Mouse (Mus musculus): ENCODE results near the gene Asic3.

Asic3 gene

DNA sequence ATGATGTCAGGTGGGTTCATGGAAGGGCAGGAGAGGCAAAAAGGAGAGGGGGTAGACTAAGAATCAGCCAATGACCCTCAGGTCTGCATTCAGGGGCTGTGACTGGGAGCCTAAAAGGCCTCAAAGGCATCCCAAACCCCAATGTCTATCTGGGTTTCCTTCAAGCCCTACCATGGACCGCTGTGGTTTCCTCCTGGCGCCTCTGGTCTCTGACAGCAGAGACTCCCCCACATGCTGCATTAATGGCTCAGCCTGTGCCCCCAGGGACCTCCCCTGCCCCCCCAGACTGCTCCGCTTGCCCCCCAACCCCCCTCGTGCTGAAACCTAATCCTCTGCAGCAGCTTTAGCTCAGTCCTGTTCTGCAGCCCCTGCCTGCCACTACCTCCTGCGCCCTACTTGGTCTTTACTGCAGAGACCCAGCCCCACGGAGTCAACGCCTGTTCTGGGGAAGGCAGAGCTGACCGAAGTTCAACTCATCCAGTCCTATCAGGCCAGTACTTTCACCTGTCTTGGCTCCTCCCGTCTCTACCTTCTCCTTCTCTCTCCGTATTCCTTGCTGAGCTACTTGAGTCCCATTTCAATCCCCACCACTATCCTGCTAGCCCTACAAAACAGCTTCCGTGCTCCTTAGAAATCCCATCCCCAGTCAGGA, at the start of gene Asic3:
TSS of gene Asic3 (plus strand) at position 351 of the 652 bp plus-strand sequence.
- peak; percentile 40 to 46 for DNase-seq

DNA sequence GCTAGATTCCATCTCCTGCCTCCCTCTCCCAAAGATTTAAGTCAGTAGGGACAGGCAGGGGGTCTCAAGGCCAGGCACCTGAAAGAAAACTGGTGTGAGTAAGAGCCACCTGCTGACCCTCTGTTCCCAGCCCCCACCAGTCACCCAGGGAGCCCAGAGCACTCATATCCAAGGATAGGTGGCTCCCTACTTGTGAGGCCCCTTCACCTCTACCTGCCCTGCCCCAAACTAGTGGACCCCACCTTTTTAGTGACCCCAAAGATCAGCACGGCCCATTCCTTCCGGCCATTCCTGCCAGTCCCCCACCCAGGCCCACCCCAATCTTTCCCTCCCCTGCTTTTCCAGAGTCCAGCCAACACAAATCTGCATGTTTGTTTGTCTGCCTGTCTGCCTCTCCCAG, 49.7 kb upstream of the Asic3 start:
- no peak for DNase-seq

DNA sequence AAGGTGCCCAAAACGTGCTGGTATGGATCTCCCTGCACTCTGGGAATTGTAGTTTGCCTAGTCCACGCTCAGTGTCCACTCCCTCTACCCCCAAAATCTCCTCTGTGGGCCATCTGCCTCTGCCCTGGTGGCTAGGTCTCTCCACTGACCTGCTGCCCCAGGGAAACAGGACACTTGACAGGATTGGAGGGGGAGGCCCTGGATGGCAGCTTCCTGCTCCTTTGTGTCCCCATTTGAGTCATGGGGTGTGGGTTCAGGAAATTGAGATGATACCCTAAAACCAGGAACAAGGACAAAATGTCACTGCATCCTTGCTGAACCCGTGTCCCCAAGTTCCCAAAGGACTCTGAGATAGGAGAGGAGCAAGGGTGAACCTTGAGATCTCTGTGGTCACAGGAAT, 49.1 kb upstream of the Asic3 start:
- DNase-seq = no peak

DNA sequence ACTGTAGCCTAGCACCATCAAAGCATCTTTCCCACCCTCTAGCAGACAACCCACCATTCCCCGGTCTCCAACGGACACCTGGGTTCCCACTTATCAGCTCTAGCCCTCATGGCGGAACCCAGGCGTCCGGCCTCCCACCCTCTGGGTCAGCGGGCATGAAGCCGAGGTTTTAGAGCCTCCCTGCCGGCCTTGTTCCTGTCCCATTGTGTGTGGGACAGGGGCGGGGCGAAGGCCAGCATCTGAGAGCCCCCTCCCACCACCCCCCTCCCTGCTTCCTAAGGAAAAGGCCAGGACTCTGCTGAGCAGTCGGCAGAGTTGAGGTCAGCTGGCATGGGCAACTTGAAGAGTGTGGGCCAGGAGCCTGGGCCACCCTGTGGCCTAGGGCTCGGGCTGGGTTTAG, 48.7 kb upstream of the Asic3 start, which contains the start of gene Nos3:
TSS of gene Nos3 (plus strand) at position 303 of the 400 bp plus-strand sequence.
- DNase-seq = peak; percentile 75 to 79

DNA sequence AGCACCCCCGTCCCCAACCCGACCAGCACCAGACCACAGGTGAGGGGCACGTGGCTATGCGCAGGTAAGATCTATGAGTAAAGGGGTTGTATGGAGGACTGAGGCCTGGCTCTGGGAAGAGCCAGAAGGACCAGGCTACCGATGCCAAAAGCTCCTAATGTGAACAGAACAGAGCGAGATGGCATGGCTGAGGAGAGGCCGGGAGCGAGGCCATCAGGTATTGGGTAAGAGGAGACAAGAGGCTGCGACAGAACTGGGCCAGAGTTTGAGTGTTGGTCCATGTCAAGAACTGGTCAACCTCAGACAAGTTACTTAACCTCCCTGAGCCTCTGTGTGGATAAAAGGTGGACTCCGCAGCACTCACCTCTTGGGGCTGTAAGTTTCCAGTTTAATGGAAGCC, 48.2 kb upstream of the Asic3 start:
- DNase-seq = no peak

DNA sequence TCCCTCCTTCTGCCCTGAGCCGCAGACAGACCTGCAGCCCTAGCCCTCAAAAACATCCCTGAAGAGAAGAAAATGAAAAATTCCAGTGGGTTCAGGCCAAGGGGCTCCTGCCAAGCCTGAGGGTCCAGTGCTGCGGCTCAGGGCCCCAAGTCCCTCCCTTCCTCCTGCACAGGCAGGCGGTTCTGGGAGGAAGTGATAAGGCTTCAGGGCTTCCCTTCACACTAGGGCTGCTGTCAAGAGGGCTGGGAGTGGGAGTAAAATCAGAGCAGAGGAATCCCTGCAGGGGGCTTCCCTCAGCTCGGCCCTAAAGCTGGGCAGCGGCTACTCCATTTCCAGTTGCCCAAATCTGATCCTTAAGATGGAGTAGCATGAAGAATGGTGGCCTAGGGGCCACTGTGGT, 47.7 kb upstream of the Asic3 start:
- DNase-seq = no peak

DNA sequence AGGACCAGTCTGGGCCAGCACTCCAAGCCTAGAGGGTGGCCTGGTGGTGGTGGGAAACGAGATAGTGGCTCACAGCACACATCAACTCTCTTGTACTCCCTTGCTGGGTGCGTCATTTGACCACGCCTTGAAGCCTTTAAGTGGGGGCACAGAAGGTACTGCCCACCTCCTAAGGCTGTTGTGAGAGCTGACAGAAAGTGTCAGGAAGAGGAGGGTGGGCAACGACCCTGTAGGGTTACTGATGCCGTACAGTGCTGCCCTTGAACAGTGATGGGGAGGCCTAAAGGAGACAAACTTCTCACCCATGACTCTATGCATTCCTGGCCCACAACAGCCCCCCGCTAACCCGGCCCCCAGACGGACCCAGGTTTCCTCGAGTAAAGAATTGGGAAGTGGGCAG, 46.8 kb upstream of the Asic3 start:
- DNase-seq = no peak

DNA sequence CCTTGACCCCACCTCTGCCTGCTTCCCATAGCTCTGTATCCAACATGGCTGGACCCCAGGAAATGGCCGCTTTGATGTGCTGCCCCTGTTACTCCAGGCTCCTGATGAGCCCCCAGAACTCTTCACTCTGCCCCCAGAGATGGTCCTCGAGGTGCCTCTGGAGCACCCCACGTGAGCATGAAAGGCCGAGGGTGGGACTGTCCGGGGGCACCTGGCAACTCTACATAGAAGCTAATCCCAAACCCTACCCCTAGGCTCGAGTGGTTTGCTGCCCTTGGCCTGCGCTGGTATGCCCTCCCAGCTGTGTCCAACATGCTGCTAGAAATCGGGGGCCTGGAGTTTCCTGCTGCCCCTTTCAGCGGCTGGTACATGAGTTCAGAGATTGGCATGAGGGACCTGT, 43.4 kb upstream of the Asic3 start:
- no peak for DNase-seq

DNA sequence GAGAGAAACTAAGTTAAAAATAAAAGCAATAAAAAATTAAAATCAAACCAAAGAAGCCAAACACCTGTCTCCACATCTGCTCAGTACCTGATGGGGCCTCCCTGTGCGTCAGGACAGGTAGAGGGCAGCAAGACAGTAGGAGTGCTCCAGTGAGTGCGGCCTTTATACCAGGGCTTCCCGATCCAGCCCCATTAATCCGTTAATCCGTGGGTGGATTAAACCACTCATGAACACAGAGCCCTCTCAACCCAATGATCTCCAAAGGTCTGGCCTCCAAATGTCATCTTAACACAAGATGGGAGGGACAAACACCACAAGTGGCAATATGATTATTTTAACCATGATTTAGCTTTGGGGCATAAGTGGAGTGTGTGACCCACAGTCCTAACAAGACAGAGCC, 39.4 kb upstream of the Asic3 start:
- DNase-seq = no peak

DNA sequence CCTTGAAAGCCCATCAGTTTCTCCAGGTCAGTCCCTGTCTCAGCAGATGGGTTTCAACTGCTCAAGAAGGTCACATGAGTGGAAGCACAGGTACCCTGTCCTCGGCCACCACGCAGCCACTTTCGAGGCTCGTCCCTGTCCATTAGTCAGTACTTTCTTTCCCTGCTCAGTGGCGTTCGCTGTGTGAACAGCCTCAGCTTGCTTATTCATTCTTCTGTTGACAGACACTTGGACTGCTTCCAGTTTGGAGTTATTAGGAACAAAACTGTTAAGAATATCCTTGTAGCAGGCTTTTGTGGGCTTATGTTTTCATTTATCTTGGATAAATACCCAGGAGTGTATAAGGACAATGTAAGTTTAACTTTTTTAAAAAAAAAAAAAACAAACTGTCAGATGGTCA, 39.0 kb upstream of the Asic3 start:
- DNase-seq = no peak

DNA sequence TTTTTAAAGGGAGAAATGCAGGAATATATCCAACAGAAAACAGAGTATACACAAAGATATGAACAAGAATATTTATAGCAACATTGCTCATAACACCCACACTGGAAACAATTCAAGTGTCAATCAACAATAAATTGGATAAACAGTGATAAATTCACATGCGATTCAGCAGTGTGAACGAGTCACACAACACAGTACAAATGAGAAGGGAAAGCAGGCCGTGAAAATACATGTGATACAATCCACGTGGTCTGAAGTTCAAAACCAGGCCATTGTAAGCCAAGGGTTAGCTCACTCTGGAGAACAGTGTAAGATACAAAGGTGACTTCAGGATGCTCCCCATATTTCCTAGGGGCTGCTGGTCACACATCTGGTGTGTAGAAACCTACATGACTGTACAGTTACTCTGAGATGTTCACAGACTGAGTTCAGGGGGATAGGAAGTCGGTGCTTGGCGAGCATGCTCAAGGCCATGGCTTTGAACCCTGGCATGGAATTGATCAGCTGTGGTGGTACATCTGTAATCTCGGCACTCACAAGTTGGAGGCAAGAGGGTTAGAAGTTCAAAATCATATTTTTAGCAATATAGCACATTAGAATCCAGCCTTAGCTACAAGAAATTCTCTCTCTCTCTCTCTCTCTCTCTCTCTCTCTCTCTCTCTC, 38.4 kb upstream of the Asic3 start:
- no peak for DNase-seq

DNA sequence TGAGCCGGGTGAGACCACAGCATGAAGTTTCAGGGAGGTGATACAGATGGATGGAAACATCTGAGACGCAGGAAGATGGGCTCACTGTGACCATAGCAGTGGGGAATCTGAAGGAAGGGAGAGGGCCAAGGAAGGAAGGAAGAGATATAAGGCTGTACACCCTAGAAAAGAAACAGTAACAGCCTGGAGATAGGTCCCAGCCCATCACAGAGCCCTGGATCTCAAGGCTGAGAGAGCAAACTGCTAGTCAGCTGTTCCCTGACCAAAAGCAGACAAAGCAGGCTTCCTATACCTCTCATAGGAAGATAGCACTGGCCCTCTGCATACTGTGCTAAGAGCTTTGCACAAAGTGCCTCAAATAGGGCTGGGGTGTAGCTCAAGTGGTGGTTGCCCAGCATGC, 34.5 kb upstream of the Asic3 start:
- no peak for DNase-seq

DNA sequence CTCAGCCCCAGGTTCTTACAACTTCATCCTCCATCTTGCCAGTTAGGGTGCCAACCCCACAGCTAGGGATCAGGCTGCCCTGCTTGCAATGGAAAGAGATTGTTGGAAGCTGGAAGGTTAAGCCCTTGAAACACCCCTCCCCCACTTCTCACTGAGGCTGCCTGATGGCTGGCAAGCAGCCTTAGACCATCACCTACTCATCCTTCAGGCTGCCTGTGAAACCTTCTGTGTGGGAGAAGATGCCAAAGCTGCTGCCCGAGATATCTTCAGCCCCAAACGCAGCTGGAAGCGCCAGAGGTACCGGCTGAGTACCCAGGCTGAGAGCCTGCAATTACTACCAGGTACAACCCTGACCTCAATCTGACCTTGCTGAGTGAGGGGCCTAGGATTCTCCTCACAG, 33.7 kb upstream of the Asic3 start:
- DNase-seq = no peak

DNA sequence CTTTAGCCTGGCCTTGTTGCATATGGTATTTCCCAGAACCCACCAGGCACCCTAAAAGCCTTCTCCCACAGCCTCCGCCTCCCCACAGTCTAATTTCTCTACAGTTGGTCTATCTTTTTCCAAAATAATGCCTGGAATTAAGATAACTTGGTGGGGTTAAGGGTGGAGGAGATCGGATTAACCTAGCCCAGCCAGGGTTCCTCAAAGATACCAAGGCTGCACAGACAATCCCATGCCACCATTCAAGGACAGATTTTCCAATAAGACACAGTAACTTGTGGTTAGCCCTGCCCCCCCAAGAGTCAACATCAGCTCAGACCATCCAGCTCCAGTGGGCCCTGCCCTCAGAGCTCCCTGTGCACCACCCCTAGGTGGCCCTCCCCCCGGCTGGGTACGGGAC, 32.7 kb upstream of the Asic3 start:
- DNase-seq = no peak

DNA sequence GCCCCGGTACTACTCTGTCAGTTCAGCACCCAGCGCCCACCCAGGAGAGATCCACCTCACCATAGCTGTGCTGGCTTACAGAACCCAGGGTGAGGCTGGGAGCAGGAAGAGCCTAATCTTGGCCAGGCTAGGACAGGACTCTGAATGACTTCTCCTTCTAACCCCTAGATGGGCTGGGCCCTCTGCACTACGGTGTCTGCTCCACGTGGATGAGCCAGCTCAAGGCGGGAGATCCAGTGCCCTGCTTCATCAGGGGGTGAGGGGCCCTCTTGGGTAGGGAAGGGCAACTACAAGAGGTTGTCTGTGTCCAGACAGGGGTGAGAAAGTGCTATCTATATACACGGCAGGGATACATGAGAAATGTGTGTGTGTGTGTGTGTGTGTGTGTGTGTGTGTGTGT, 31.7 kb upstream of the Asic3 start:
- no peak for DNase-seq

DNA sequence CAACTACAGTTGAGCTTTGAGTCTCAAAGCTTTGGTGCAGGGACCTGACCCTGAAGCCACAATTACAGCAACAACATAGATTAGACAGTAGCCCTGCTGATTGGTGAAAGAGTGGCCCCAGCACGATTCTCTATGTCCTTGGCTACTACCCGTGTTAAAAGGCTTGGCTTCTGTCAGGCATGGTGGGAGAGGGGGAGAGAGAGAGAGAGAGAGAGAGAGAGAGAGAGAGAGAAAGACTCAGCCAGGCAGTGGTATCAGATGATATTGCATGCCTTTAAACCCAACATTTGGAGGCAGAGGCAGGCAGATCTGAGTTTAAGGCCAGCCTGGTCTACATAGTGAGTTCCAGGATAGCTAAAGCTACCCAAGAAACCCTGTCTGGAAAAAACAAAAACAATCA, 31.2 kb upstream of the Asic3 start:
- DNase-seq = no peak

DNA sequence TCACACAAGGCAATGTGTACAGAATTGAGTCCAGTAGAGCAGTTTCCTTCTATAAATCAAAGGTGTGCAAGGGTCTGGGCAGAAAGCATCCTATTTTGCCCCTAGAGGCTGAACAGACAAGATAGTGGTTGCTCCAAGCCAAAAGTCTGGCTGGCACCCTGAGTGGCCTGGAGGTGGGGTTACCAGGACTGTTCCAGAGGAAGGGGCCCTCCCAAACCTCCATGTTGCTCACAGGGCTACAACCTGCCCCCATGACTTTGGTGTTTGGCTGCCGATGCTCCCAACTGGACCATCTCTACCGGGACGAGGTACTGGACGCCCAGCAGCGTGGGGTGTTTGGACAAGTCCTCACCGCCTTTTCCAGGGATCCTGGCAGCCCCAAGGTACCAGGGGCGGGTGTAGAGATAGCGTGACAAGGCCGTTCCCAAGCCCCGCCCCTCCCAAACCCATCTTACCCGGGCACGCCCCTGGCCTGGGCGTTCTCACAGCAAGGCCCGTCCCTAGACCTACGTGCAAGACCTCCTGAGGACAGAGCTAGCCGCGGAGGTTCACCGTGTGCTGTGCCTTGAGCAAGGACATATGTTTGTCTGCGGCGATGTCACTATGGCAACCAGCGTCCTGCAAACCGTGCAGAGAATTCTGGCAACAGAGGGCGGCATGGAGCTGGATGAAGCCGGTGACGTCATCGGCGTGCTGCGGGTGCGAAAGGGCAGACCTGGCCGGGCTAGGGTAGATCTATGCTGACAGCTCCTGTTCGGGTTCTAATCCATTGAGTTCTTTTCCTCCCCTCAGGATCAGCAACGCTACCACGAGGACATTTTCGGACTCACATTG, 29.9 kb upstream of the Asic3 start:
- DNase-seq = peak; percentile 91 to 93

DNA sequence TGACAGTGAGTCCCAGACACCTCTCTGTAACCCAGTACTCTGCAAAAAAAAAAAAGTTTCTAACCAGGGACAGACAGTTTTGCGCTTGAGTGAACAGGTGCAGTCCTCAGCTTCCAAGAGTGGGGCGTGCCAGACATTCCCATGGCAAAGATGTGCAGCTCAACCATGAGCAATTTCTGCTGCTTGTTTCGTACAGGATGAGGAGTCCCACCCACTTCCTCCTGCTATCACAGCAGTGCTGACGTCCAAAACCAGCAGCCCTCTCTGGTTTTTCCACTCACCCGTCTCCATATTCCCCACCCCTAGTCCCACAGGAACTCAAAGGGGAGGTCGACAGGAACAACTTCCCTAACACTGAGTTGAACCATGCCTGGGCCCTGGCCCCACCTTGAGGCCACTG, 28.8 kb upstream of the Asic3 start:
- DNase-seq = peak; percentile 67 to 77

DNA sequence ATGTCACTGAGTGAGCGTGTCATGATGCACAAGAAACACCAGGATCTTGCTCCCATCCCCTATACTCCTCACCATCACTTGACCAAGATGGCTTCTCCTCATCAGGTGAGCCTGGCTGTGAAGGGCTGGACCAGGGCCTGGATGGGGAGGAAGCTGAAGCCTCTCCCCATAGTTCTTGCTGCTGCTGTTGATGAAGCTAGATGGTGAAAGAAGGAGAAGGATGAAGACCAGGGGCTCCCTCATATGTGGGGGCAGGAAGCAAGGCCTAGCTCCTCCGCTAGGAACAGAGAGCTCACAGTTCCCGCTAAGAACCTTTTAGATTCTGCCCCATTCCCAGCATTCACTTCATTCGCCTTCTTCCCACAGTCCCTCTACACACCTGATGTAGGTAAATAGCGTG, 27.8 kb upstream of the Asic3 start:
- DNase-seq = no peak

DNA sequence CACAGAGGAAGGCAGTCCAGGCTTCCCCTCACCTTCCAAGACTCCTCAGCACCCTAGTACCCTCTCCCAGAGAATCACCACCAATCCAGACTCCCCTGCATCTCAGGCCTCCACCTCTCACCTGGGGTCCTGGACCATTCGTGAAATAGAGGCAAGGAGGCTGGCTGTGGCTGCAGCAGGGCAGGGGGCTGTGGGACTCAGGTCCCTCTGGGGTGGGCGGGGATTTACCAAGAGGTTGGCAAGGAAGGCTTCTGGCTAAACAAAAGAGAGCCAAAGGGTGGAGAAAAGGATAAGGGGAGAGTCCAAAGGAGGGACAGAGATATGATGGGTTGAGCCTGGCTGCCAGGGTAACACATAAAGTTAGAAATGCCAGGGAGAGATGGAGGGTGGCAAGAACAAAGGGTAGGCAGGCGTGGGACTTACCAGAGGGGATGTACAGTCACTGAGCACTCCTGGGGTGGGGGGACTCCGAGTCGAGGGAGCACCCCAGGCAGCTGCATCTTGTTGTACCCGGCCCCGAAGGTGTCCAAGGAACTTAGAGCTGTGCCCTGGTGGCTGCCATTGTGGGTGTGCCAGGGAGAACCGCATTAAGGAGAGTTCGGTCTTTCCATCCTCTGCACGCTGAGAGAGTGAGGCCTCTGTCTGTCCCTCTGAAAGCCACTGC, 27.2 kb upstream of the Asic3 start:
- DNase-seq = no peak

DNA sequence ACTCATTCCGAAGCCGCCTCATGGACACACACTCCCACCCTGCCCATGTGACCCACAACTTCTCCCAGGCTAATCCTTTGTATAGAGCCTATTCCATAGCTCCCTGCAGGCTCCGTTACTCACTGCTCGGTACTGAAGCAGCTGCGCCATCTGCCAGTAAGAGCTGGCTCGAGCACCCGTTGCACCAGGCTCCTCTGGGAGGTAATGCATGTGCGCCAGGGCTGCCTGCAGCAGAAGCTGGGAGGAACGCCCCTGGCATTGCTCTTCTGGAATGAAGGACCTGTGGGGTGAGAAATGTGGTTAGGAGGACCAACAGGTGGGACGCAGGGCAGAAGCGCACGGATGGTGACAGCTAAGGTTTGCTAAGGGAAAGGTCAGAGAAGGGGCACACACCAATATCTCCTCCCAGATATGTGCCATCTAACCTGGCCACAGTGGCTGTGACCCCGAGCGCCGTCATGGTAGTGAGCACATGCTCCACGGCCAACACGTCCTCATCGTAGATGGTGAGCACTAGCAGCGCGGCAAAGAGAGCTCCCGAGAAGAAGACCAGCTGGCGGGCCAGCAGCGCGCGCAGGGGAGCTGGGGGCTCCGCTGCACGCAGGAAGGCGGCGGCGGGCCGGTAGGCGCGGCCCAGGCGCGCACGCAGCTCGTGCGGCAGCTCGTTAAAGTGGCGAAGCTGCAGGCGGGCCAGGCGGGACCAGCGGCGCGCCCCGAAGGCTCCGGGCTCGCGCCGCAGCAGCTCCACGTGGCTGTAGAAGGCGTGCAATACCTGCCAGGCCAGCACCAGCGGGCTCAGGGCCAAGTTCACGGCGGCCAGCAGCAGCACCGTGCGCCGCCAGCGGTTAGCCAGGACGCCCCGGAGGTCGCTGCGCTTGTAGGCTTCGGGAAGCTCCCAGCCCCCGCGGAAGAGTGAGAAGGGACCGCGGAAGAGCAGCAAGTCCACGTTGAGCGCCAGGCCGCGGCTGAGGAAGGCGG, 25.6 kb upstream of the Asic3 start:
- DNase-seq = peak; percentile 86 to 93

DNA sequence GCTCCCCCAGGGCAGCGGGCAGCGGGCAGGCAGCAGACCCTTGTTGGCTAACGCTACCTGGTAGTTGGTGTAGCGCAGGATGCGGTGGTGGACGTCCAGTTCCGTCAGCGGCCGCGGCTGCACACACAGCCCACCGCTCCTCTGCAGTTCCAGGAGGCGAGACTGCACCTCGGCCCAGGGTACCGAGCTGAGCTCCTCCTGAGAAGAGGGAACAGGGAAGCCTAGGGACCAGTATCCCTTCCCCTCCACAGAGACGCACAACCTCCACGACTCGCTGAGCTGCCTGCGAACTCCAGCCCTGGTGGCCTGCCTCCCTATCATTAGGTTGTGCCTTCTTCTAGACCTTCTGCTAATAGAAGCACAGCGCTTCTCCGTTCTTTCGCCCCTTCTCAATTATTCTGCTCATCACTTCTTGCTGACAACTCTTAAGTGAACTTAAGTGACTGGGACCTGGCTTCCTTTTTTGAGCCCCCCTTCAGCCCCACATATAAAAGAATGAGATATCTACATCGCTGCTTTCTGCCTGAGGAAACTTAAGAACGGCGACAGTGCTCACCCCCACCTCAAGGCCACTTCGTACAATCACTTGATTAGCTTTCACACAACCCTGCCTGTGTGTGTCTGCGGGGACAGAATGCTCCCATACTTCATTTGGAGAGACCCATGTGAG, 24.8 kb upstream of the Asic3 start:
- DNase-seq = no peak
